Mouse (Mus musculus) forebrain, embryonic 15.5 days (tissue): ENCODE measurements at regions not wholly inside any gene's neighbourhood (a gene's known extent, or its start where the extent isn't known, plus 50 kb on each side); places are given as distances from the start of the nearest gene placed in this dataset.

ENCODE experiments used
- ATAC-seq: fragments of 200-750 bp; cut with Nextera tagmentation; replicated peaks from 2 replicates; pipeline ENCODE4 v1.8.0; 2017; ENCODE audit warnings: mild to moderate bottlenecking, moderate TSS enrichment, moderate library complexity
- H3K27ac ChIP-seq: fragments of 300-500 bp; sonication (generic); replicated peaks from 2 replicates; pipeline ENCODE4 v1.5.1; 2015; ENCODE audit warnings: mild to moderate bottlenecking, inconsistent platforms
- H3K27me3 ChIP-seq: fragments of 300-500 bp; sonication (generic); 2 replicates; pipeline ENCODE4 v1.6.1; 2015; ENCODE audit warnings: inconsistent platforms
- H3K36me3 ChIP-seq: fragments of 300-500 bp; sonication (generic); 2 replicates; pipeline ENCODE4 v1.6.1; 2015; ENCODE audit warnings: mild to moderate bottlenecking, inconsistent platforms
- H3K4me1 ChIP-seq: fragments of 300-500 bp; sonication (generic); 2 replicates; pipeline ENCODE4 v1.6.1; 2015; ENCODE audit warnings: inconsistent platforms
- H3K4me2 ChIP-seq: fragments of 300-500 bp; sonication (generic); replicated peaks from 2 replicates; pipeline ENCODE4 v1.6.1; 2015; ENCODE audit warnings: mild to moderate bottlenecking, inconsistent platforms
- H3K4me3 ChIP-seq: fragments of 300-500 bp; sonication (generic); 2 replicates; pipeline ENCODE4 v1.5.1; 2015; ENCODE audit warnings: mild to moderate bottlenecking, inconsistent platforms
- H3K9ac ChIP-seq: fragments of 300-500 bp; sonication (generic); replicated peaks from 2 replicates; pipeline ENCODE4 v1.6.1; 2015; ENCODE audit warnings: mild to moderate bottlenecking, inconsistent platforms
- H3K9me3 ChIP-seq: fragments of 300-500 bp; sonication (generic); 2 replicates; pipeline ENCODE4 v1.6.1; 2016; ENCODE audit warnings: inconsistent platforms
- WGBS: fragments of 180-500 bp; shearing (Covaris S2); methylation state at CpG from one replicate; pipeline ENCODE4 v1.1.7; 2015; ENCODE audit warnings: mixed read lengths; 5-methylcytosine and 5-hydroxymethylcytosine counted together

DNA sequence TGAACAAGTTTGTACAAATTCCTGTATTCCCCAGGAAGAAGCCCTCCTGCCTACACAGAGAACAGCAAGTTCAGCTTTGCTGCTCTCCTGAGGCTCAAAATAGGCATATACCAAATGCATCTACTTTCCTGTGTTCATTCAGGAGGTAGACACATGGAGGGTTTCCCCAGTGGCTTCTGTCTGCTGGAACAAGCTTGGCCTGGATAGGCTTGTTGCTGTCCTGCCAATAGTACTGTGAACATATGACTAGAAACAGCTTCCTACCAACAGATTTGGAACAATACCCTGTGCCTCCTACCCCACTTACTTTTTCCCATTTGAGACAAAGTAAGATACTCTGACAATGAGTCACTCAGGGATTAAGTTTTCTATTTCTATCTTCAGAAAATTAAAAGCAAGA is 93.8 kb upstream of the Wdpcp start:
- ATAC-seq = no peak

DNA sequence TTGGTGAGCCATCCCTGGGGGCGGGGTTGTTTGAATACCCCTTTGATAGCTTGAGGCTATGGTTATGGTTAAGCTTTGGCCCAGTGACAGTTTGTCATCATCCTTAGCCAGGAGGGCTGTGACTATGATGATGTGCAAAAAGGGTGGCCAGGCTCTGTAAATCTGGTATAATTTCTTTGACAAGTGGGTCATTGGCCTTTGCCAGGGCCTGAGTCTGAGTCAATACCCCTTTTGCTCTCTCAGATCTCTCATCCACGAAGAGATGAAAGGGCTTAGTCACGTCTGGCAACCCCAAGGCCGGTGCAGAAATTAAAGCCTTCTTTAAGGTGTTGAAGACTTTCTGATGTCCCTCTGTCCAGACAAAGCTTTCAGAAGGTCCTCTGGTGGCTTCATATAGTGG is 99.7 kb upstream of the Ugp2 start:
- peaks cover 4% of the 10 kb centered on the region; the same call in 1 of the 2 replicates for H3K9me3 ChIP-seq
- no peak overlapping the region for H3K9ac ChIP-seq
- no peaks in the 10 kb centered on the region for H3K36me3 ChIP-seq
- no peak for ATAC-seq
- H3K27me3 ChIP-seq = no peaks in the 10 kb centered on the region
- no peak overlapping the region for H3K4me2 ChIP-seq
- no peaks in the 10 kb centered on the region for H3K4me1 ChIP-seq
- WGBS = 69% methylated on average over 4 of the region's 4 CpGs
- H3K4me3 ChIP-seq = no peak overlapping the region
- no peak overlapping the region for H3K27ac ChIP-seq

More for the DNA sequence above, 93.8 kb upstream of the Wdpcp start:
- no peak overlapping the region for H3K4me2 ChIP-seq
- no peak overlapping the region for H3K9ac ChIP-seq
- no peak overlapping the region for H3K4me3 ChIP-seq
- H3K27me3 ChIP-seq = no peaks in the 10 kb centered on the region
- no peaks in the 10 kb centered on the region for H3K9me3 ChIP-seq
- H3K36me3 ChIP-seq = no peaks in the 10 kb centered on the region
- H3K27ac ChIP-seq = no peak overlapping the region
- no peaks in the 10 kb centered on the region for H3K4me1 ChIP-seq

DNA sequence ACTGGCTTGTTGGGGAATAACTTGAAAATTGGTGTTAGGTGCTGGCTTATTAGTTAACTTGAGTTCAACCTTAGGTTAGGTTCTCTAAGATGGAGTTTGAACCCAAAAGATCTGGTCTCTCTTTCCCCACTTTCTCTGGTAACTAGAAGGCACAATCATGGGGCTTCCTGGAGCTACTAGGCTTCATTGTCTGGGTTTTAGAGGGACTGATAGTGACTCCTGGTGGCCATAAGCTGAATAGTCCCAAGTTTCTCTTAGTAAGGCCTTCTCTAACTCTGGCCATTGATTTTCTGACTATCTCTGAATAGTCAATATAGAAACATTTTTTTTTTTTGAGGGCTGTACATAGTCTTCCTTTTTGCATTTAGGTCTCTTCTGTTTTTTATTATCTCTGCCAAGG is 97.5 kb upstream of the Ugp2 start:
- H3K27me3 ChIP-seq = no peaks in the 10 kb centered on the region
- H3K4me3 ChIP-seq = no peak overlapping the region
- H3K27ac ChIP-seq = no peak overlapping the region
- H3K4me1 ChIP-seq = no peaks in the 10 kb centered on the region
- no peak overlapping the region for H3K9ac ChIP-seq
- ATAC-seq = no peak
- no peak overlapping the region for H3K4me2 ChIP-seq
- peaks cover 4% of the 10 kb centered on the region; the same call in 1 of the 2 replicates for H3K9me3 ChIP-seq
- H3K36me3 ChIP-seq = no peaks in the 10 kb centered on the region

DNA sequence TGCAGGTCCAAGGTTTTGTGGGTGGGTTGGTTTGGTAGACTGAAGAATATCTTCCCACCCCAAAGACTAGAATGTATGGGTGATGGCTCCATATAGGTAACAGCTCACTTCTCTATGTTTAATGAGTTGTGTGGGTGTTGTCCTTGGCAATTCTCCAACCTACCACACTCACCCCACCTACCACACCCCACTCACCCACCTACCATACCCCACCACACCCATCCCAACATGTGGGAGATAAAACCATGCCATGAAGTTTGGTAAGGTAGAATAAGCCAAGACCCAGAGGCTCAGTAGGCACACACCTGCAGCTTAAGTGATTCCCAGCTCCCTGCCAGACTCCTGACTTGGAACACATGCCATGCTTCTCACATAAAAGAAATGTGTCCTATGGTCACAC is 89.0 kb upstream of the Ugp2 start:
- no peak for ATAC-seq
- Histone ChIP-seq H3K9me3 (no peaks in the 10 kb centered on the region), H3K4me3 (no peak overlapping the region), H3K27me3 (no peaks in the 10 kb centered on the region), H3K4me2 (no peak overlapping the region), H3K4me1 (no peaks in the 10 kb centered on the region), H3K9ac (no peak overlapping the region), H3K36me3 (no peaks in the 10 kb centered on the region), H3K27ac (no peak overlapping the region)

DNA sequence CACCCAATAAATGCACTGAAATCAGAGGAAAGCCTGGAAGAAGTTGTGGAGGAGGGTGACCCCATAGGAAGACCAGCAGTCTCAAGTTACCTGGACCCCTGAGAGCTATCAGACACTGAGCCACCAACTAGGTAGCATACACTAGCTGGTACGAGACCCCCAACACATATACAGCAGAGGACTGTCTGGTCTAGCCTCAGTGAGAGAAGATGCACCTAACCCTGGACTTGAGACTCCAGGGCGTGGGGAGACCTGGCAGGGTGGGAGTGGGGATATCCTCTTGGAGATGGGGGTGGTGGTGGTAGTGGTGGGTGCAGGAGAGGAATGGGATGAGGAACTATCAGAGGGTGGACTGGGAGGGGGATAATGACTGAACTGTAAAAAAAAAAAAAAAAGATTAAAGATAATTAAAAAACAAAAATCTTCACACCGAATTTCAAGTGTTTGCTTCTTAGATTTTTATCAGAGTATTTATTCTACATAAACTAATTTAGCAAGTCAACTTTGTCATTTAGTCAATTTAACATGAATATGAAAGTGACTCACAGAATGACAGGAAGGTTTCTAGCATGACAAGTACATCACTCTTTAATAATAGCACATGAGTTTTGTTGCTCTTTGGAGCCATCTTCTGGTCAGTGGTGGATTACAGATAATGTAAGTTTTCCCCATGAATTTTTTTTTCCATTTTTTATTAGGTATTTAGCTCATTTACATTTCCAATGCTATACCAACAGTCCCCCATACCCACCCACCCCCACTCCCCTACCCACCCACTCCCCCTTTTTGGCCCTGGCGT is 82.5 kb upstream of the Ugp2 start:
- no peaks in the 10 kb centered on the region for H3K27me3 ChIP-seq
- H3K4me3 ChIP-seq = no peak overlapping the region
- 77% methylated on average over 3 of the region's 4 CpGs for WGBS
- H3K9ac ChIP-seq = no peak overlapping the region
- no peak overlapping the region for H3K27ac ChIP-seq
- no peaks in the 10 kb centered on the region for H3K36me3 ChIP-seq
- 0 out of 2 replicates have a peak, but pooled peaks have one; percentile 63 for ATAC-seq
- H3K9me3 ChIP-seq = no peaks in the 10 kb centered on the region
- H3K4me1 ChIP-seq = no peaks in the 10 kb centered on the region
- H3K4me2 ChIP-seq = no peak overlapping the region

DNA sequence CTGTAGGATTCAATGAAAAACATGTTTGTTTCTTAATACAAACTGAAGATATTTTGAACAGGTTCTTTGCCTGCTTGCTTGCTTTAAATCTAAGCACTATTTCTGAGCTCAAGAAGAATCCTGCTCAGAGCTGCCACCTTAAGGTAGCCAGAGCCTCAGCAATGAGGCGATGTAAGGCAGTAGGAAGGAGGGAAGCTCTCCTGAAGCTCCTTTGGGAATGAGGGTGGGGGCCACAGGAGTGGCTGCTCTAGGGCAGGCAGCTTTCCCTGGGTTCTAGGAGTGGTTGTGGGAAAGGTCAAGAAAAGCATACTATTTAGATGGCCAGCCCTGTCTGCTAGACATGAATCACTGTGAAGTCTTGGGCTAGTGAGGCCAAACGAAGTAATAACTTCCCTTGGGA is 62.7 kb upstream of the Ugp2 start:
- Histone ChIP-seq H3K9me3 (no peaks in the 10 kb centered on the region), H3K4me3 (no peak overlapping the region), H3K27me3 (no peaks in the 10 kb centered on the region), H3K36me3 (no peaks in the 10 kb centered on the region), H3K9ac (no peak overlapping the region), H3K4me1 (no peaks in the 10 kb centered on the region), H3K4me2 (no peak overlapping the region), H3K27ac (no peak overlapping the region)
- no peak for ATAC-seq
- WGBS = 45% methylated on average over 2 of the region's 2 CpGs

DNA sequence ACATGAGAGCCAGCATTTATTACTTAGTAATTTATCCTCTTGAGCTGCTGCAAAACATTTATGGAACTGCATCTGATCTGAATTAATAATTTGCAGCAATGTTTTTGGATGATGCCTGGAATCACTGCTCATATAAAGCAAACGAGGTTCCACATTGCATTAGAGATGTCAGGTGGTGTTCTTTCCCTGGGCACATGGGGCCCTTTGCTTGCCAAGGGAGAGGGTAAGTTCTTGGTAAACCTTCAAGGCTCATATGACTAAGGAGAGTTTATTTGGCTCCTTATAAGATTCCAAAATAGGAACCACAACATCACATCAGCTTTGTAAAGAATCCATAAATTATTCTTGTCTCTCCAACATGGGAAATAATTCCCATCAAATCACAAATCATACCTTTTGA is 59.0 kb upstream of the Ugp2 start:
- Histone ChIP-seq H3K27ac (no peak overlapping the region), H3K4me3 (no peak overlapping the region), H3K36me3 (no peaks in the 10 kb centered on the region), H3K9ac (no peak overlapping the region), H3K4me1 (no peaks in the 10 kb centered on the region), H3K4me2 (no peak overlapping the region), H3K9me3 (no peaks in the 10 kb centered on the region), H3K27me3 (no peaks in the 10 kb centered on the region)
- ATAC-seq = no peak
- WGBS = 56% methylated on average over 1 of the region's 1 CpGs

DNA sequence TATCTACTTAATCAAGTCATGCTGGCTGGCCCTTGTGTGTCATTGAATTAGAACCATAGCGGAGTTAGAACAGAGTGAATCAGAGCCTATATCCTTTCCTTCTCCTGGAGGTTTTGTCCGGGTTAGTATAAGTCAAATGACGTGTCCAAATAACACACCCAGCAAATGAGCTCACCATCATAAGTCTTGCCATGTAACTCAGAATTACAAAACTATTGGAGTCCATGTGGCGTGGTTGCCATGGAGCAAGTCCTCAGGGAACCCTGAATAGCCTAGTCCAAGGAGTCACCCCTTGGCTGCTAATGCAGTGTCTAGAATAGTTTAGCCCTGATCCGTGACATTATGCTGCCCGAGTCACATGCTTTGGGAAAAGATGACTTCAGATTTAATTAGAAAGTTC is 57.7 kb upstream of the Ugp2 start:
- Histone ChIP-seq H3K36me3 (no peaks in the 10 kb centered on the region), H3K27me3 (no peaks in the 10 kb centered on the region), H3K4me2 (no peak overlapping the region), H3K27ac (no peak overlapping the region), H3K9me3 (no peaks in the 10 kb centered on the region), H3K4me1 (no peaks in the 10 kb centered on the region), H3K9ac (no peak overlapping the region), H3K4me3 (no peak overlapping the region)
- no peak for ATAC-seq
- 82% methylated on average over 6 of the region's 6 CpGs for WGBS

DNA sequence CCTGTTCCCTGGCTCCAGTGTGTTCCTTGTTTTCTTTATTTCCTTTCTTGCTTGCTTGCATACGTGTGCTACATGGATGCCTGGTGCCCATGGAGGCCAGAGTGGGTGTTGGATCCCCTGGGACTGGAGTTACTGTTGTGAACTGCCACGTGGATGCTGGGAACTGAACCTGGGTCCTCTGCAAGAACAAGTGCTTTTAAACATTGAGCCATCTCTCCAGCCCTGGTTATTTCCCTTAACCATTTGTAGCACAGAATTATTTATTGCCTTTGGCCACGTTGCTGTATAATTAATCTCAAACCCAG is 57.0 kb upstream of the Ugp2 start:
- Histone ChIP-seq H3K27ac (no peak overlapping the region), H3K9ac (no peak overlapping the region), H3K9me3 (no peaks in the 10 kb centered on the region), H3K4me2 (no peak overlapping the region), H3K27me3 (no peaks in the 10 kb centered on the region), H3K4me3 (no peak overlapping the region), H3K36me3 (no peaks in the 10 kb centered on the region), H3K4me1 (no peaks in the 10 kb centered on the region)
- 71% methylated on average over 3 of the region's 3 CpGs for WGBS
- no peak for ATAC-seq

DNA sequence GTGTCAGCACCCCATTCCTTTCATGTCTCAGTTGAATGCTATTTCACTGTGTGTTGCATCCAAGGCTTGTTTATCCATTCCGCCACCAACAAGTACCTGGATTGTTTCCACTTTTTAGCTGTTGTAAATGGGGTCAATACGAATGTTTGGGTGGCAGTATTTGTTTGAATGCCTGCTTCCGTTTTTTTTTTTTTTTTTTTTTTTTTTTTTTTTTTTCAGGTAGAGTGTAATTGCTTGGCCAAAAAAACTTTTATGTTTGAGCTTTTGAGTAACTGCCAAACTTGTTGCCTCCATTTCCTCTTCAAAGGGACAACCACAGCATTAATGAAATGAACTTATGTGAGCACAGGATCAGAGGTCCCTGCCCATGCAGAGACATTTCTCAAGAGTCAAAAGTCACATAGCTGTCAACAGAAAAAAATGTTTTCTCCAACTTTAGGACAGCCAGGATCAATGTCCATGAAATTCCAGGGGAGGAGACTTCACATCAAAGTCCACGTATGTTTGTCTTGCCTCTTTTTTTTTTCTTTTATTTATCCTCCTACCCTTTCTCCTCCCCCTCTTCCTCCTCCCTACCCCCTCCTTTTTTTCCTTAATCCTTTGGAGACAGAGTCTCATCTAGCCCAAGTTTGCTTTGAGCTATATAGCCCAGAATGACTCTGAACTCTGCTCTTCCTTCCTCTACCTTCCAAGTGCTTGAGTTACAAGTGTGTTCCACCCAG is 56.5 kb upstream of the Ugp2 start:
- Histone ChIP-seq H3K4me2 (no peak overlapping the region), H3K36me3 (no peaks in the 10 kb centered on the region), H3K9me3 (no peaks in the 10 kb centered on the region), H3K27me3 (no peaks in the 10 kb centered on the region), H3K27ac (no peak overlapping the region), H3K4me1 (no peaks in the 10 kb centered on the region), H3K4me3 (no peak overlapping the region), H3K9ac (no peak overlapping the region)
- 77% methylated on average over 4 of the region's 4 CpGs for WGBS
- no peak for ATAC-seq

DNA sequence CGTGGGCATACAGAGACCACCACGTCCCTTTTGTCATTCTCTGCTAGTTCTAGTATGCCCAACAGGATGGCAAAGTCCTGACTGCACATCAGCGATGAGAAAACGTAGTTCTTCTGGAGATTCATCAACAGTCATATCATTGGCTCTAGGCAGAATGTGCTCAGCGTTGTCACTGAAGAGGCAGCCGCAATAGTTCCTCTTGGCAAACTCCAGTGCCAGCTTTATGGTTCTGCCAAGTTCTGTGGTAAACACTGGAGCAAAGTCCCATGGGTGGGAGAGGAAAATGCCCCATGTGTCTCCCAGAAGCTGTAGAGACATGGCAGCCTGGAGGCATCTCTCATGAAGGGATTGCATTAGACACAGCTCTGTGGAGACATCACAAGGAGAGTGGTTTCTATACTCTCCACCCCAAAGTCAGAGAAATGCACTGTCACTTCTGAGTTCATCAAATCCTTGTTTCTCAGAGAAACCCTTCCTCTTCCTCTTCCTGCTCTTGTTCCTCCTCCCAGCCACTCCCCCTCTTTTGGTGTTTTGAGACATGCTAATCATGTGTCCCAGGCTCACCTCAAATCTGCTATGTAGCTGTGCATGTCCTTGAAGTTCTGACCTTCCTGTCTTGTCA is 54.6 kb upstream of the Ugp2 start:
- Histone ChIP-seq H3K27me3 (no peaks in the 10 kb centered on the region), H3K4me2 (no peak overlapping the region), H3K9me3 (no peaks in the 10 kb centered on the region), H3K4me1 (no peaks in the 10 kb centered on the region), H3K36me3 (no peaks in the 10 kb centered on the region), H3K27ac (no peak overlapping the region), H3K4me3 (no peak overlapping the region), H3K9ac (no peak overlapping the region)
- ATAC-seq = 0 out of 2 replicates have a peak, but pooled peaks have one; percentile 38
- WGBS = 78% methylated on average over 6 of the region's 6 CpGs

DNA sequence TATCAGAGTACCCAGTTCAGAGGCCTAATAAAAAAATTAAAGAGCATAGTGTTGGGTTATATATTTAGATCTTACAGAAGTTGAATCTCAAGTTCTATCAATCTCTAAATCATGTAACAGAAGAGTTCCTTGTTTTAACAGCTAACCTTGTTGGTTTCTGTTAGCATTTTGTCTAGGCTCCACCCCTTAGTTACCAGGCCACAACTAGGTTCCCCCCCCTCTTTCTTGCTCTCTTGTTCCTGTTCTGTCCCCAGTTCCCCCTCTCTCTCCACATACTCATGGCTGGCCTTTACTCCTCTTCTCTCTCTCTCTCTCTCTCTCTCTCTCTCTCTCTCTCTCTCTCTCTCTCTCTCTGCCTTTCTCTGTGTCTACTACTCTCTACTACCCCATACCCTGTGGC is 53.3 kb upstream of the Ugp2 start:
- ATAC-seq = no peak
- H3K27ac ChIP-seq = no peak overlapping the region

More for the DNA sequence above, 53.3 kb upstream of the Ugp2 start:
- Histone ChIP-seq H3K9me3 (no peaks in the 10 kb centered on the region), H3K4me3 (no peak overlapping the region), H3K27me3 (no peaks in the 10 kb centered on the region), H3K4me2 (no peak overlapping the region), H3K9ac (no peak overlapping the region), H3K36me3 (no peaks in the 10 kb centered on the region), H3K4me1 (no peaks in the 10 kb centered on the region)
